Mouse (Mus musculus) MEL (cell line): Measurements from ENCODE around the gene Fam131b. TPM values are rescaled to one million over a fixed set of nuclear protein-coding genes. Genes with fewer than 3 reads are reported as not detected.

Experiments used
- DNase-seq: peaks from one replicate; pipeline ENCODE4 v3.0.0; 2011; ENCODE audit warnings: low read depth, low spot score
- H3K27ac ChIP-seq: 2 replicates; pipeline ENCODE4 v1.5.1; 2012; ENCODE audit warnings: low read depth, mild to moderate bottlenecking, control low read depth, low read length, moderate library complexity; ENCODE audit not compliant: control insufficient read depth
- H3K27me3 ChIP-seq, 2 experiments: fragments of 150-350 bp in 1 of 2; sonication (generic) in 1 of 2; 2 replicates each; pipeline ENCODE4 v1.6.1; 2012; ENCODE audit warnings: low read length in 2 of 2, mild to moderate bottlenecking in 2 of 2, improper control_type of control experiment in 1 of 2, moderate library complexity in 1 of 2; ENCODE audit not compliant: insufficient read depth in 2 of 2, control insufficient read depth in 1 of 2
- H3K36me3 ChIP-seq, 2 experiments: 2 replicates each; pipeline ENCODE4 v1.6.1; 2012 to 2014; ENCODE audit warnings: low read length in 2 of 2, improper control_type of control experiment in 1 of 2, inconsistent platforms in 1 of 2, mild to moderate bottlenecking in 1 of 2; ENCODE audit not compliant: insufficient read depth in 2 of 2, control insufficient read depth in 1 of 2
- H3K4me1 ChIP-seq, 2 experiments: fragments of 150-350 bp in 1 of 2; sonication (generic) in 1 of 2; 2 replicates each; pipeline ENCODE4 v1.6.1; 2012; ENCODE audit warnings: low read length in 2 of 2, improper control_type of control experiment in 1 of 2, mild to moderate bottlenecking in 1 of 2; ENCODE audit not compliant: insufficient read depth in 2 of 2, control insufficient read depth in 1 of 2
- H3K4me3 ChIP-seq, 2 experiments: fragments of 150-350 bp in 1 of 2; sonication (generic) in 1 of 2; 2 replicates each; pipeline ENCODE4 v1.5.1; 2012; ENCODE audit warnings: low read depth in 2 of 2, low read length in 2 of 2, mild to moderate bottlenecking in 2 of 2, moderate library complexity in 2 of 2, control low read depth in 1 of 2, improper control_type of control experiment in 1 of 2; ENCODE audit not compliant: control insufficient read depth in 1 of 2, insufficient read depth in 1 of 2
- H3K79me2 ChIP-seq: 2 replicates; pipeline ENCODE4 v1.6.1; 2012; ENCODE audit warnings: mild to moderate bottlenecking, low read length, moderate library complexity; ENCODE audit not compliant: control insufficient read depth, poor library complexity, insufficient read depth
- H3K9ac ChIP-seq: 2 replicates; pipeline ENCODE4 v1.6.1; 2012; ENCODE audit warnings: low read depth, mild to moderate bottlenecking, control low read depth, low read length, moderate library complexity; ENCODE audit not compliant: control insufficient read depth, poor library complexity, severe bottlenecking
- H3K9me3 ChIP-seq: fragments of 150-350 bp; sonication (generic); replicated peaks from 2 replicates; pipeline ENCODE4 v1.6.1; 2012; ENCODE audit warnings: mild to moderate bottlenecking, low read length, improper control_type of control experiment, moderate library complexity; ENCODE audit not compliant: insufficient read depth
- BHLHE40 ChIP-seq: IDR thresholded peaks from 2 replicates; pipeline ENCODE4 v1.6.1; 2012; ENCODE audit warnings: low read depth, mild to moderate bottlenecking, inconsistent platforms, low read length, improper control_type of control experiment, borderline replicate concordance
- CHD1 ChIP-seq: IDR thresholded peaks from 2 replicates; pipeline ENCODE4 v1.6.1; 2012; ENCODE audit warnings: low read depth, mild to moderate bottlenecking, inconsistent platforms, low read length, improper control_type of control experiment
- E2F4 ChIP-seq: IDR thresholded peaks from 2 replicates; pipeline ENCODE4 v1.6.1; 2011; ENCODE audit warnings: low read depth, low read length, improper control_type of control experiment, borderline replicate concordance
- EP300 ChIP-seq, 2 experiments: IDR thresholded peaks; 2 replicates each; pipeline ENCODE4 v1.6.1; 2011; ENCODE audit warnings: improper control_type of control experiment in 2 of 2, low read length in 2 of 2, low read depth in 1 of 2, mild to moderate bottlenecking in 1 of 2
- ETS1 ChIP-seq: IDR thresholded peaks from 2 replicates; pipeline ENCODE4 v1.6.1; 2012; ENCODE audit warnings: low read depth, mild to moderate bottlenecking, inconsistent platforms, low read length, improper control_type of control experiment, moderate library complexity
- GABPA ChIP-seq: IDR thresholded peaks from 2 replicates; pipeline ENCODE4 v1.6.1; 2012; ENCODE audit warnings: low read depth, mild to moderate bottlenecking, inconsistent platforms, low read length, improper control_type of control experiment, moderate library complexity
- GATA1 ChIP-seq: IDR thresholded peaks from 2 replicates; pipeline ENCODE4 v1.6.1; 2011; ENCODE audit warnings: low read depth, low read length, improper control_type of control experiment
- HCFC1 ChIP-seq: IDR thresholded peaks from 2 replicates; pipeline ENCODE4 v1.6.1; 2012; ENCODE audit warnings: low read depth, mild to moderate bottlenecking, inconsistent platforms, low read length, improper control_type of control experiment, moderate library complexity
- JUND ChIP-seq: IDR thresholded peaks from 2 replicates; pipeline ENCODE4 v1.6.1; 2011; ENCODE audit warnings: low read depth, mild to moderate bottlenecking, improper control_type of control experiment, low read length
- KAT2A ChIP-seq: conservative IDR thresholded peaks from 2 replicates; pipeline ENCODE4 v1.6.1; 2012; ENCODE audit warnings: low read depth, low read length, improper control_type of control experiment, inconsistent platforms
- MAFK ChIP-seq: IDR thresholded peaks from 2 replicates; pipeline ENCODE4 v1.6.1; 2011; ENCODE audit warnings: low read depth, mild to moderate bottlenecking, low read length, improper control_type of control experiment, borderline replicate concordance
- MAX ChIP-seq: IDR thresholded peaks from 2 replicates; pipeline ENCODE4 v1.6.1; 2011; ENCODE audit warnings: low read length, improper control_type of control experiment
- MAZ ChIP-seq: IDR thresholded peaks from 2 replicates; pipeline ENCODE4 v1.6.1; 2012; ENCODE audit warnings: low read depth, mild to moderate bottlenecking, inconsistent platforms, low read length, improper control_type of control experiment
- MEF2A ChIP-seq: IDR thresholded peaks from 2 replicates; pipeline ENCODE4 v1.6.1; 2014; ENCODE audit warnings: low read depth, mild to moderate bottlenecking, inconsistent platforms, low read length, improper control_type of control experiment; ENCODE audit not compliant: poor library complexity, insufficient replicate concordance, severe bottlenecking; ENCODE audit errors: extremely low read depth
- MXI1 ChIP-seq: IDR thresholded peaks from 2 replicates; pipeline ENCODE4 v1.6.1; 2011; ENCODE audit warnings: mild to moderate bottlenecking, low read depth, low read length, improper control_type of control experiment
- NELFE ChIP-seq: IDR thresholded peaks from 2 replicates; pipeline ENCODE4 v1.6.1; 2011; ENCODE audit warnings: low read depth, low read length, improper control_type of control experiment
- POLR2AphosphoS2 ChIP-seq: IDR thresholded peaks from 2 replicates; pipeline ENCODE4 v1.6.1; 2011; ENCODE audit warnings: low read length, improper control_type of control experiment
- POLR2AphosphoS5 ChIP-seq: IDR thresholded peaks from 2 replicates; pipeline ENCODE4 v1.6.1; 2012; ENCODE audit warnings: low read depth, borderline replicate concordance, mild to moderate bottlenecking, inconsistent platforms, low read length, moderate library complexity, mixed read lengths
- RAD21 ChIP-seq: IDR thresholded peaks from 2 replicates; pipeline ENCODE4 v1.6.1; 2011; ENCODE audit warnings: mild to moderate bottlenecking, low read depth, low read length, improper control_type of control experiment
- TAL1 ChIP-seq: IDR thresholded peaks from 2 replicates; pipeline ENCODE4 v1.6.1; 2012; ENCODE audit warnings: mild to moderate bottlenecking, inconsistent platforms, low read length, moderate library complexity, mixed read lengths
- TCF12 ChIP-seq: IDR thresholded peaks from 2 replicates; pipeline ENCODE4 v1.6.1; 2014; ENCODE audit warnings: low read depth, mild to moderate bottlenecking, inconsistent platforms, low read length, improper control_type of control experiment, moderate library complexity
- UBTF ChIP-seq: IDR thresholded peaks from 2 replicates; pipeline ENCODE4 v1.6.1; 2012; ENCODE audit warnings: low read depth, mild to moderate bottlenecking, inconsistent platforms, low read length, improper control_type of control experiment, moderate library complexity, borderline replicate concordance; ENCODE audit not compliant: insufficient read depth
- ZC3H11A ChIP-seq: IDR thresholded peaks from 2 replicates; pipeline ENCODE4 v1.6.1; 2012; ENCODE audit warnings: low read depth, mild to moderate bottlenecking, inconsistent platforms, low read length, improper control_type of control experiment
- polyA plus RNA-seq, 2 experiments: library from polyadenylated mRNA; stranded (reverse) in 1 of 2; unstranded in 1 of 2; fragments of >175 nt in 1 of 2; fragments of >200 nt in 1 of 2; gene quantifications; 2 replicates each; pipeline versions ENCODE4 v1.2.1 to v1.2.4; 2012; ENCODE audit warnings: low replicate concordance in 2 of 2, low read depth in 1 of 2; ENCODE audit not compliant: insufficient read length in 2 of 2, insufficient read depth in 1 of 2, missing spikeins in 1 of 2
- total RNA-seq: library from RNA; depleted of rRNA; stranded (reverse); fragments of 300-350 nt; gene quantifications from 2 replicates; pipeline ENCODE4 v1.2.3, GENCODE M21; 2012

Gene Fam131b
- total and polyA plus RNA-seq, 3 experiments, result 0.06 TPM; not detected in 2

DNA sequence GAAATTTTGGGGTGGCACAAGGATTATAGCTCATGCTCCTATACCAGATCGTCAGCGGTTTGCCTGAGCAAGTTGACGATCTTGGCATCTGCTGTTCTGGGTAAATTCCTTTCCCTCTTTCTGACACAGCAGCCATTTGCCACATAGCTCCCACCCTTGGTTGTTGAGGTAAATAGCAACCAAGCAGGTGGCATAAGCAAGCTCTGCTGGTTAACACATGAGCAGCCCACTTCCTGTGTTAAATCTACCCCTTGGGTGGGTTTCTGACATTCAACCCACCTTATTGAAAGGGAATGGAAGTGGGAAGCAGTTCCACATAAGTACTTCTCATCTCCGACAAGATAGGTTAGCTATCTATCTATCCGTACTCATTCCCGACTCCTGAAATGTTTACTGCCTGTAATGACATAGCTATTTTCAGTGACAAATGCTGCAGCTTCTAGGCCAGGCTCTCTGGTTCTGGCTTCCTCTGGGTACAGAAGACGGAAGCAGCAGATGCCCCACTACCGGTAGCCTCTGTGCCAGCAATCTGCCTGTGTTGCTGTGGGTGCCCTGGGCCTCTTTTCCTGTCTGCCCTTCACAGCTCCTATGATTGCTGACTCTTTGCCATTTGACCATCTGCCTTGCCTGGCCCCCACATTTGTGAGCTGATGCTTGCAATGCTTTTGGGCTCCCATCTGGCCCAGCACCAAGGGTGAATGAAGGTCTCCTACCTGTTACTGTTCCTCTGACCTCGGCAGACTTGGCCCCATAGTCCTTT lies 19.1 kb upstream of the Fam131b start:
- no peak for DNase-seq
- Histone ChIP-seq H3K4me1 (peaks cover 0 to under 1% of the 10 kb centered on the region in 2 experiments; a peak in 1 of 4 replicates), H3K27me3 (no peaks in the 10 kb centered on the region), H3K9ac (no peak overlapping the region), H3K9me3 (no peaks in the 10 kb centered on the region)
- TF ChIP-seq EP300 (IDR thresholded peaks at IDR 0.05; ENCODE audit: low read depth in 1 of 2, low read length in 2 of 2) (no peak), CHD1 (no peak), HCFC1 (no peak), UBTF (no peak), ETS1 (no peak), E2F4 (no peak), MEF2A (no peak), BHLHE40 (no peak), KAT2A (no peak), RAD21 (no peak), GABPA (no peak), MAFK (no peak), JUND (no peak), ZC3H11A (no peak), POLR2AphosphoS2 (no peak), MXI1 (no peak), TAL1 (no peak), MAX (no peak)
- TF ChIP-seq, all 39 proteins: peak for 0
- H3K36me3 ChIP-seq, result no peaks in the 10 kb centered on the region
- H3K79me2 ChIP-seq, result no peaks in the 10 kb centered on the region
- no peak overlapping the region for H3K4me3 ChIP-seq
- H3K27ac ChIP-seq, result no peak overlapping the region

DNA sequence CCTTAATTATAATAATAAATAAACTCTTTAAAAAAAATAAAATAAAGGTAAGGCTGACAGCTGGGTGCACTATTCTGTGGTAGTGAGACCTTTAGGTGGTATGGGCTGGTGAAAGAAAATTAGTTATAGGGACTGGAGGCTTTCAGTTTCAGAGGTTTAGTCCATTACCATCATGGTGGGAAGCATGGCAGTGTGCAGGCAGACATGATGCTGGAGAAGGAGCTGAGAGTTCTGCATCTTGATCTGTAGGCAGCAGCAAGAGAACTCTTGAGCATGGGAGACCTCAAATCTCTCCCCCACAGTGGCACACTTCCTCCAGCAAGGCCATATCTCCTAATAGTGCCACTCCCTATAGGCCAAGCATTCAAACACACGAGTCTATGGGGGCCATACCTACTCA lies 17.7 kb upstream of the Fam131b start:
- Histone ChIP-seq H3K4me3 (no peak overlapping the region), H3K4me1 (no peaks in the 10 kb centered on the region), H3K36me3 (no peaks in the 10 kb centered on the region), H3K79me2 (no peaks in the 10 kb centered on the region), H3K9me3 (no peaks in the 10 kb centered on the region), H3K27ac (no peak overlapping the region), H3K27me3 (no peaks in the 10 kb centered on the region), H3K9ac (no peak overlapping the region)
- TF ChIP-seq NELFE (no peak), GABPA (no peak), MAZ (no peak), POLR2AphosphoS5 (no peak), ETS1 (no peak), TCF12 (no peak), RAD21 (no peak), GATA1 (no peak)
- no peak for DNase-seq
